Mouse (Mus musculus) lung, adult 2 months (tissue): ENCODE data around the gene Gm49321.

Experiments
- CTCF ChIP-seq: fragments of 200-500 bp; IDR thresholded peaks from 2 replicates; pipeline ENCODE4 v1.5.1; 2011; ENCODE audit warnings: mild to moderate bottlenecking, low read length, control low read depth; ENCODE audit not compliant: insufficient read depth
- POLR2A ChIP-seq: fragments of 200-500 bp; IDR thresholded peaks from 2 replicates; pipeline ENCODE4 v1.6.1; 2011; ENCODE audit warnings: low read depth, mild to moderate bottlenecking, control low read depth, low read length, borderline replicate concordance; ENCODE audit errors: extremely low read depth

DNA sequence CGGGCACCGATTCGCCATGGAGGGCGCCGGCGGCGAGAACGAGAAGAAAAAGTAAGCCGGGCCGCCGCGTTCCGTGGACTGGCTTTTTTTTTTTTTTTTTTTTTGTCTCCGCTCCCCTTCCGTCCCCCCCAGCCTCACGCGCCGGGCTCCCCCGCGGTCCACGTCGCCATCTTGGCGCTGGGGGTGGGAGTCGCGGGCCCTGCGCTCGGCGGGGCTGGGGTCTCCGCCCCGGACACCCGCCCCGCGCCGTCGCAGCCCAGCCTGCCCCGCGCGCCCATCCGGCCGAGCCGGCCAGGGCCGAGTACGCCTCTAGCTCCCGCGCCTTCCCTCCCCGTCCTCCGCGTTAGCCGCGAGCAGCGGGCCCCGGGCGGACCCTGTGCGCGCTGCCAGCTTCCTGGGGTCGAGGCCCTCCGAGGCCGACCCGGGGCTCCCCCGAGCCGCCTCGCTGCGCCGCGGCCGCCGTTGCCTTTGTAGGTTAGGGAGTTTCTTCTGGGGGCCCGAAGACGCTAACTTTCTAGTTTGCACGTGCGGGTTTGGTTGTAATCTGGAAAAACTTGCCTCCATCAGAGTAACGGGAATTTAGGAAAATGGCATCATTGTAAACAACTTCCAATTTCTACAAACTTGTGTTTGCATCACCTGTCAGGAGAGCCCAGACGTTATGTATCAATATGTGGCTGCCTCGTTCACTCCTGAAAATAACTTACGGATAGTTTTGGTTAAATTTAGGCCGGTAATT, 29.0 kb upstream of the Gm49321 start:
- TF ChIP-seq CTCF (no peak), POLR2A (peak; percentile 31; the same call in 1 of the 2 replicates)
